Mouse (Mus musculus) neural tube, embryonic 11.5 days (tissue): ENCODE measurements around the gene Rad54l2. TPM values are rescaled to one million over a fixed set of nuclear protein-coding genes. Genes with fewer than 3 reads are reported as not detected.

Source experiments
- ATAC-seq: fragments of 200-750 bp; cut with Nextera tagmentation; 2 replicates; pipeline ENCODE4 v1.8.0; 2017; ENCODE audit warnings: moderate number of reproducible peaks, mild to moderate bottlenecking, moderate TSS enrichment, moderate library complexity; ENCODE audit not compliant: insufficient read depth, low FRiP score, low TSS enrichment
- DNase-seq: peaks from one replicate; pipeline ENCODE4 v3.0.0-alpha.2; 2015; ENCODE audit warnings: low spot score
- H3K27ac ChIP-seq: fragments of 300-500 bp; sonication (generic); 2 replicates; pipeline ENCODE4 v1.5.1; 2014; ENCODE audit warnings: low read depth, mild to moderate bottlenecking, low read length
- H3K27me3 ChIP-seq: fragments of 300-500 bp; sonication (generic); 2 replicates; pipeline ENCODE4 v1.6.1; 2014; ENCODE audit warnings: mild to moderate bottlenecking, low read length, mixed read lengths; ENCODE audit not compliant: control insufficient read depth, insufficient read depth
- H3K36me3 ChIP-seq: fragments of 300-500 bp; sonication (generic); 2 replicates; pipeline ENCODE4 v1.6.1; 2014; ENCODE audit warnings: mild to moderate bottlenecking, low read length, moderate library complexity, mixed read lengths; ENCODE audit not compliant: control insufficient read depth, insufficient read depth
- H3K4me1 ChIP-seq: fragments of 300-500 bp; sonication (generic); 2 replicates; pipeline ENCODE4 v1.6.1; 2014; ENCODE audit warnings: low read length, mixed read lengths; ENCODE audit not compliant: control insufficient read depth, insufficient read depth
- H3K4me2 ChIP-seq: fragments of 300-500 bp; sonication (generic); 2 replicates; pipeline ENCODE4 v1.6.1; 2014; ENCODE audit warnings: low read depth, mild to moderate bottlenecking, moderate library complexity
- H3K4me3 ChIP-seq: fragments of 300-500 bp; sonication (generic); 2 replicates; pipeline ENCODE4 v1.5.1; 2014; ENCODE audit warnings: low read depth, low read length
- H3K9ac ChIP-seq: fragments of 300-500 bp; sonication (generic); 2 replicates; pipeline ENCODE4 v1.6.1; 2014; ENCODE audit warnings: mild to moderate bottlenecking, low read length
- H3K9me3 ChIP-seq: fragments of 300-500 bp; sonication (generic); 2 replicates; pipeline ENCODE4 v1.6.1; 2016; ENCODE audit warnings: low read length; ENCODE audit not compliant: control insufficient read depth
- WGBS: fragments of 180-500 bp; shearing (Covaris S2); extraction: QIAGEN DNeasy Blood & Tissue Kit; methylation state at CpG from one replicate; pipeline ENCODE4 v1.1.7; 2014; 5-methylcytosine and 5-hydroxymethylcytosine counted together
- polyA plus RNA-seq: library from polyadenylated mRNA; unstranded; fragments of >200 nt; fragmentation: Nextera tagmentation; extraction: Ambion mirVana; gene quantifications from 2 replicates; pipeline ENCODE4 v1.2.1, GENCODE M21; 2014

Gene Rad54l2
- polyA plus RNA-seq, result 6.1 and 7.4 TPM in 2 replicates

- under 1% methylated on average over 48 of the region's 49 CpGs for WGBS
- peak within 1 kb of the TSS; percentile 84 for H3K27ac ChIP-seq
- peak; percentile 90 for DNase-seq
- H3K4me3 ChIP-seq, result peak within 1 kb of the TSS; percentile 99
- no peaks in the 10 kb centered on the region for H3K9me3 ChIP-seq
- peak; percentile 88 for ATAC-seq
- no peaks in the 10 kb centered on the region for H3K36me3 ChIP-seq
- H3K9ac ChIP-seq, result peak within 1 kb of the TSS; percentile 99
- peak within 1 kb of the TSS; percentile 88 for H3K4me2 ChIP-seq
- peaks cover 10% of the 10 kb centered on the region; the same call in 1 of the 2 replicates for H3K4me1 ChIP-seq
- no peaks in the 10 kb centered on the region for H3K27me3 ChIP-seq
Observed at GRCm38 (mm10) chr9:106788812-106789321, at the start of gene Rad54l2. Rad54l2 (minus strand) TSS chr9:106789194.

GRCm38 (mm10) chr9:106822381-106823104 is 33.5 kb upstream of the Rad54l2 start:
- peak; percentile 81 for ATAC-seq
- Histone ChIP-seq H3K36me3 (no peaks in the 10 kb centered on the region), H3K4me2 (peak overlapping the region; percentile 73), H3K27me3 (no peaks in the 10 kb centered on the region), H3K4me3 (peak overlapping the region; percentile 89), H3K9ac (peak overlapping the region; percentile 75), H3K9me3 (no peaks in the 10 kb centered on the region), H3K27ac (peak overlapping the region; percentile 80), H3K4me1 (no peaks in the 10 kb centered on the region)
- DNase-seq, result peak; percentile 88
- 3% methylated on average over 30 of the region's 32 CpGs for WGBS

DNA sequence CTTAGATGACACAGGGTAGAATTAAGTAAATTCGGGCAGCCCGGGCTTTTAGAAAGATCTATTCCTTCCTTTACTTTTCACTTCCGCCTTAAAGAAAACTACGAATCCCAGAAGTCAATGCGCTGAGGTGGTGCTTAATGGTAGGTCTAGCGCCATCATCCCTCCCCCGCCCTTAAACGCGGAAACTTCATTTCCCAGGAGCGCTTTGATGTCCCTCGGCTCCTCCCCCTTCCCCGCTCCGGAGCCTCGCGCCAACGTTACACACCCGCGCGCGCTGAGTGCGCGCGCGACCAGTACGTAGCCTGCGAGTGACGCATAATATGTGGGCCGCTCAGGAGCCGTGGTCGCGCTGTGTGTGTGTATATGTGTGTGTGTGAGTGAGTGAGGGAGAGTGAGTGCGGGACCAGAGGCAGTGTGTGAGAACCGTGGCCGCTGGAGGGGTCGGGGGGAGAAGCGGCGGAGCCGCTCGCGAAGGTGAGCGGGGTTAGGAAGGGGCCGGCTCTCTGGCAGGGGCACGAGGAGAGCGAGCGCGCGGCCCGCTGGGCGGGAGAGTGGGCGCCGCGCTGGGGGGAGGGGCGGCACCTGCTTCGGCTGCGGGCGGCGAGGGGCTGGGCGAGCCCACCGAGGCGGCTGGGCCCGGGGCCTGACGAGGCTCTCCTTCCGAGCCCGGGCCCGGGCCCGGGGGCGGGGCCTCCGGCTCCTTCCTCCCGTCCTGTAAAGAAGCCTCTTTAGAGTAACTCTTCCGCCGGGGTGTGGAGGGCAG is 32.8 kb upstream of the Rad54l2 start, which contains the start of gene Dcaf1:
Gene Dcaf1, plus strand, starts transcription at position 257 of the 763 bp plus-strand sequence.
- DNase-seq (peak; percentile 99), ATAC-seq (peak; percentile 98)
- H3K4me3 ChIP-seq, result peak within 1 kb of the TSS; percentile 89
- peak within 1 kb of the TSS; percentile 80 for H3K27ac ChIP-seq
- WGBS, result under 1% methylated on average over 40 of the region's 71 CpGs
- no peaks in the 10 kb centered on the region for H3K9me3 ChIP-seq
- no peaks in the 10 kb centered on the region for H3K27me3 ChIP-seq
- peak within 1 kb of the TSS; percentile 75 for H3K9ac ChIP-seq
- no peaks in the 10 kb centered on the region for H3K36me3 ChIP-seq
- H3K4me1 ChIP-seq, result no peaks in the 10 kb centered on the region
- peak within 1 kb of the TSS; percentile 73 for H3K4me2 ChIP-seq

DNA sequence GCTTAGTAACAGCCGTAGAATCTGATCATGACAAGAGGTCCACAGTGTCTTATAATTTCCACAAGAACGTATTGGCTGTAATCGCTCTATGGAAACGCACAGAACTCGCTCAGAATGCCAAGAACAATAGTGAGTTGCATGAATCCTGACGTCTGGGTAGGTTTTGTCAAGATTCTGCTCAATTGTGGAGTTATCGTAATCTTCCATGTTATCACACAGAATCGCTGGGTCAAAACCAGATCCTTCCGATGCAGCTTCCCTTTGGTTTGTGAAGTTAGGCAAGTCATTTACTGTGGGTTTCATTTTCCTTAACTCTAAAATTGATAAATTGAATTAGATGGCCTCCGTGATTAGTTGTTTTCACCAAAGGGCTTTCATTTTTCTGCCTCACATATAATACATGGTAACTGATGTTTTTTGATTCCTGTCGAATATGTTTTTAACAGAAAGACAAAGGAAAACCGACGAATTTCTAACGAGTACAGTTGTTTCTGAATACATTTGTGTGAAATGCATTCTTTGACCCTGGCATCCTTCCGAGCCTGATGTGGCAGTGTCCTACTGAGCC is 32.1 kb upstream of the Rad54l2 start:
- no peaks in the 10 kb centered on the region for H3K4me1 ChIP-seq
- 57% methylated on average over 15 of the region's 15 CpGs for WGBS
- peak overlapping the region; percentile 89 for H3K4me3 ChIP-seq
- H3K9ac ChIP-seq, result peak overlapping the region; percentile 40
- H3K27me3 ChIP-seq, result no peaks in the 10 kb centered on the region
- H3K4me2 ChIP-seq, result peak overlapping the region; percentile 39
- no peaks in the 10 kb centered on the region for H3K36me3 ChIP-seq
- DNase-seq (no peak), ATAC-seq (no peak)
- no peaks in the 10 kb centered on the region for H3K9me3 ChIP-seq
- H3K27ac ChIP-seq, result no peak overlapping the region

GRCm38 (mm10) chr9:106819201-106819600 is 30.2 kb upstream of the Rad54l2 start:
- WGBS, result 77% methylated on average over 1 of the region's 1 CpGs

DNA sequence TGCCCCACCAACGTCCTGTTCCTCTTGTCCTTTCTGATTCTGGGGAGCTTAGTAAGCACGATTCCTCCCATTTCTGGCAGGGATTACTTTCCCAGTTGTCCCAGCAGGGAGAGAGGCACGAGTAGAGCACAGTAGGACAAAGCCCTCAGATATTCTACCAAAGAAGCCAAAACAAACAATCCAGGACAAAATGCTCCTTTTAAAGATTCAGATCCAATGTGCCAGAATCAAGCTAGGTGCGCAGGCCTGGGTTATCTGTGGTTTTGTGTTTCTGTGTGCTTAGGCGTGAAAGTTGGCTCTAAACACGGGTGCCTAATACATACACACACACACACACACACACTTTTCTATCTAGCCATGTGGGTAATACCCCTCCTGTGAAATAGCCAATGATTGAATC is 29.2 kb upstream of the Rad54l2 start:
- Histone ChIP-seq H3K9me3 (no peaks in the 10 kb centered on the region), H3K9ac (no peak overlapping the region)
- 76% methylated on average over 6 of the region's 6 CpGs for WGBS

More at GRCm38 (mm10) chr9:106819201-106819600, 30.2 kb upstream of the Rad54l2 start:
- Histone ChIP-seq H3K4me1 (no peaks in the 10 kb centered on the region), H3K9ac (no peak overlapping the region), H3K4me3 (no peak overlapping the region), H3K4me2 (no peak overlapping the region), H3K36me3 (no peaks in the 10 kb centered on the region), H3K9me3 (no peaks in the 10 kb centered on the region), H3K27ac (no peak overlapping the region), H3K27me3 (no peaks in the 10 kb centered on the region)
- DNase-seq (no peak), ATAC-seq (no peak)

DNA sequence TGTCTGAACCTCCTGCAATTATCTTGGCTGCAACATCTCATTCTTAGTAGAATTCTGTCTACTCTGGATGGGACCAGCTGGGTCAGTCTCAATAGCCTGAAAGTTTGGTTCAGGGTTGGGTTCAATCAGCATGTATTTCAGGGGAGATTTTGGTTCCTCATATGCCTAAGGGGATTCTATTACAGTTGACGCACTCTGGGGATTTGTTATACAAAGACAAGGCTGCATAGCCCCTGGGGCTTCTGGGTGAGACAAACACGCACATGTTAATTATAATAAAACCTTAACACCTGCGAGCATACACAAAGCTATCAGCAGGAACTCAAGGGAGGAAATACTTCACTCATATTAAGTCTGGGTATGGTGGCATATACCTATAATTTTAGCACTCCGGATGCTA is 17.5 kb upstream of the Rad54l2 start:
- ATAC-seq (no peak), DNase-seq (no peak)
- 86% methylated on average over 4 of the region's 4 CpGs for WGBS
- no peaks in the 10 kb centered on the region for H3K9me3 ChIP-seq
- no peak overlapping the region for H3K9ac ChIP-seq
- no peaks in the 10 kb centered on the region for H3K4me1 ChIP-seq
- H3K27ac ChIP-seq, result no peak overlapping the region
- H3K4me3 ChIP-seq, result no peak overlapping the region
- no peak overlapping the region for H3K4me2 ChIP-seq
- no peaks in the 10 kb centered on the region for H3K36me3 ChIP-seq
- no peaks in the 10 kb centered on the region for H3K27me3 ChIP-seq

More for the DNA sequence above, 29.2 kb upstream of the Rad54l2 start:
- H3K36me3 ChIP-seq, result no peaks in the 10 kb centered on the region
- H3K4me1 ChIP-seq, result no peaks in the 10 kb centered on the region
- H3K4me2 ChIP-seq, result no peak overlapping the region
- DNase-seq, result no peak
- no peak overlapping the region for H3K4me3 ChIP-seq
- H3K27me3 ChIP-seq, result no peaks in the 10 kb centered on the region
- ATAC-seq, result no peak
- H3K27ac ChIP-seq, result no peak overlapping the region

DNA sequence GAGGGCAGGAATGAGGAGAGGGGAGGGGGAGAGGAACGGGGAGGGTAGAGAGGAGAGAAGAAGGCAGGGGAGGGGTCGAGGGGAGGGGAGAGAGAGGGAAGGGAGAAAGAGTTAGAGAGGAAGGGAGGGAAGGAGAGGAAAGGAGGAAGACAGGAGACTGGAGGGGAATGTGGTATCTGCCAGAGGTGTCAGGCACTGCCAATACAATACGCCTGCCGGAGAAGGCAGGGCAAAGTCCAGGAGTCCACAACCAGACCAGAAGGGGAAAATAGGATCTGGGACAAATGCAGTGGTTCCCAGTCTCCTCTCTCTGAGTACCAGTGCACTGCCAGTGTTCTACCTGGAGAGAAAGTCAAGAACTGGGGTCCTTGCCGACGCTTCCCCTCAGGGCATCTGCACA is 1.8 kb upstream of the Rad54l2 start:
- ATAC-seq (no peak), DNase-seq (no peak)
- 75% methylated on average over 6 of the region's 6 CpGs for WGBS
- Histone ChIP-seq H3K9me3 (no peaks in the 10 kb centered on the region), H3K9ac (no peak overlapping the region), H3K4me3 (no peak overlapping the region), H3K36me3 (no peaks in the 10 kb centered on the region), H3K4me1 (peaks cover 10% of the 10 kb centered on the region; the same call in 1 of the 2 replicates), H3K27ac (no peak overlapping the region), H3K4me2 (no peak overlapping the region), H3K27me3 (no peaks in the 10 kb centered on the region)
